Mouse (Mus musculus): Measurements from ENCODE around the gene Thbs3.
A peak's percentile ranks its signal among the peaks of the same experiment; 100 is the strongest.

GRCm38 (mm10) chr3:89177242-89178106 lies 37.5 kb upstream of the Thbs3 start, which contains the start of gene Scamp3:
- TF ChIP-seq CTCF (IDR thresholded peaks at IDR 0.05; ENCODE audit: borderline replicate concordance, insufficient read depth, low read depth, low read length) (no peak; the same call in 1 of the 2 replicates), POLR2A (IDR thresholded peaks at IDR 0.05; ENCODE audit: borderline replicate concordance, insufficient read depth, low read length) (peak; percentile 87)
